Mouse (Mus musculus) urinary bladder, adult 18-20 months (tissue): ENCODE data around the gene Myo18b.

Source experiments
- DNase-seq, 2 experiments: peaks; one replicate each; pipeline ENCODE4 v3.0.0; 2022; ENCODE audit warnings: low spot score in 2 of 2, mixed read lengths in 2 of 2

Myo18b gene

DNA sequence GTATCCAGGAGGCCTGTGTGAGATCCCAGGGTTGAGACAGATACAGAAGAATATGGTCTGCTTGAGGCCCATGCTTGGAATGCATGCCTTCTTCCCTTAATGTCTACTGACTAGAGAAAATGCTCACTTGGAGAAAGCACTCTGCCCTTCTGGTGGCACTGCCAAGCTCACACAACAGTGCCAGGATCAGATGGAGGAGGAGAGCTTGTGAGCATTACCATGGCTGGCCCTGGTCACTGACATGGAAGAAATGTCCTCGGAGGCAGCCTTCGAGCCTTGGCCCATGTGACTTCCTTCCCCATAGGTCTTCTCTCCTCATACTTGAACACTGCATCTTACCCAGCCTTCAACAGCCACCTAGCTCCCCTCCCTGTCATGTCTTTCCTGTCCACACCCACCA, 216.9 kb downstream of the Myo18b start:
- DNase-seq, result no peak

DNA sequence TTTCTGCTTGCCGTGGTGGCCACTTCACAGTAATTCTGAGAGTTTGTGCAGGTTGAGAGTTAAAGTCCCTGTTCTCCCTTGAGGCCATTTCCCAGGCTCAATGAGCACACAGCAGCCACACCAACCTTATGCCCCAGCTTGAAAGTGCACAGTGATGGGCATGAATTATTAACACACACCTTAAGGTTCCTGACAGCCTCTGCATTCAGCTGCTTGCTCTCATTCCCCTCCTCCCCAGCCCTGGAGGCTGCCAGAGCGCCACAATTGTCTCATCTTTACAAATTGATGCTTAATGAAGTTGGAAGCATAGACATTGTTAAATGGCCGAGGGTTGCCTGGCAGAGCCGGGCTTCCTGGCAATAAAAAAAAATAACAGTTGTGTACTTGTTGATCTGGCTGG, 218.0 kb downstream of the Myo18b start:
- DNase-seq, result no peak

DNA sequence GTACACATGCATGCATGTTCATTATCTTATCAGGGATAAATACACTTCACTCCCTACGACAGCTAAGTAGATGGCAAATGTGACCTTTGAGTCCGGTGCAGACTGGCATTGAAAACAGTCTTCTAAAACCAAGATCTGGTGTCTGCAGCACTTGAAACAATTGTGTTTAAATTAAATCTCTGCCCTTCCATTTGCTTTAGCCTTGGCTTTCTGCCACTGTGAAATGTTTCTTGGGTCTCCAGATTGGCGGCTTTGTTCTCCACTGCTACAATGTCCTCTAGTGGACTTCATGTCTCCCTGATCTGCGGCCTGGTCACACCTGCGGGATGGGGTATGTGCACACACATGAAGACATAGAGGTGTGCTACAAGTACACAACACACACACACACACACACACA, 221.4 kb downstream of the Myo18b start:
- DNase-seq, result no peak

DNA sequence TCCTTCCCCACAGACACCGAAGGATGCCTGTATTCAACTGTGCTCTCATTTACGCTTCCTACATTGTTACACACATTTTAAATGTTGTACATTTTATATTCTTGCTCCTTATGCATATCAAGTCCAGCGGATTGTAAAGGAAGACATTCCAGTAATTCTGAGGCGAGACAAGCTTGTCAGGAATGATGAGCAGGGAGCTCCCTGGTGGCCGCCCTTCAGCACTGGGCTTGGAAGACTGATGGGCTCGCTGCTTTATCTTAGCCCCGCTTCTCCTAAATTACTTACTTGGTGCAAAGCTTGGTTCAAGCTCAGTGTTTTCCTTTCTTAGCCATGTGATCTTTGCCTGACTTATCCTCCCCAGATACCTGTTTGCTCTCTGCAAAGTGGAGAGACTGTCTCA, 223.7 kb downstream of the Myo18b start:
- DNase-seq, result no peak

DNA sequence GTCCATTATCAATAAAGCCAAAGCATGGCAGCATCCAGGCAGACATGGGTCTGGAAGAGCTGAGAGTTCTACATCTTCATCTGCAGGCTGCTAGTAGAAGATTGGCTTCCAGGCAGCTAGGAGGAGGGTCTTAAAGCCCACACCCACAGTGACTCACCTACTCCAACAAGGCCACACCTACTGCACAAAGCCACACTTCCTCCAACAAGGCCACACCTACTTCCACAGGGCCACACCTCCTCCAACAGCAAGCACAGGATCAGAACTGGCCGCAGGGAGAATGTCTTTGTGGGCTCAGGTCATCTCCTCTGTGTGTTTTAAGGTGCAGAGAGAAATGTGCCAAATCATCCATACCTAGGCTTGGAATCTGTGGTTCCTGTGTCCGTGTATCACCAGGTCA, 224.2 kb downstream of the Myo18b start:
- DNase-seq, result no peak

DNA sequence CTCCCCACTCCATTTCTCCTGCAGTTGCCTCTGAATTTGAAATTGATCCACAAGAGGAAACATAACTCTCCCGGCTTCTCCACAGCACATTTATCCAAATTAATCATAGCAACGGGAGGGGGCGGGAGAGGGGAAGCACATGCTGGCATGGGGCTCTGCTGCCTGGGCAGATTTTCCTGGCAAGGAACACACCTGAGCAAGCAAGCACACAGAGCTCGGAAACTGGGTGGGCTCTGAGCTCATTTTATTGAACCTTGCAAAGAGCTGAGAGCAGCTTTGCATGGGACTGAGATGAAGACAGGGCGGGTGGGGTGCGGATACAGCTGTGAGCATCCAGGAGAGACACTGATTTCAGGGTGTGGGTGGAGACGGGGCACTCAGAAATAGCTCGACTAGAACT, 229.0 kb downstream of the Myo18b start:
- DNase-seq, result no peak

DNA sequence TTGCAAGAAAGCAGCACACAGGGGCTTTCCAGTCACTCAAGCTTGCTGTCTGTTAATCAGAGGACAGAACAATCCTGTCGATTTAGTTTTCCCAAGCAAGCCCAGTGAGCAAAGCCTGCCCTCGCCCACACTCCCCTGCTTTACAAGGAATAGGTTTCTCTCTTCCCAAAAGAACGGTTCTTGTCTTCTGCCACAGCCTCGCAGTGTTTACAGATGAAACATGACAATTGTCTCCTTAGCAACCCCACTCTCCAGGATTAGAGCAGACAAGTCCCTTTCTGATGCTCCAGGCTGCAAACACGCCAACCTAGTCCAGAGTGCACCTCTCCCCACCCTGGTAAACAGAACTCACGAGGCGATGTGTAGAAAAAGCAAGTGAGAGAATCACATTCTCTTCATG, 230.5 kb downstream of the Myo18b start:
- no peak for DNase-seq

DNA sequence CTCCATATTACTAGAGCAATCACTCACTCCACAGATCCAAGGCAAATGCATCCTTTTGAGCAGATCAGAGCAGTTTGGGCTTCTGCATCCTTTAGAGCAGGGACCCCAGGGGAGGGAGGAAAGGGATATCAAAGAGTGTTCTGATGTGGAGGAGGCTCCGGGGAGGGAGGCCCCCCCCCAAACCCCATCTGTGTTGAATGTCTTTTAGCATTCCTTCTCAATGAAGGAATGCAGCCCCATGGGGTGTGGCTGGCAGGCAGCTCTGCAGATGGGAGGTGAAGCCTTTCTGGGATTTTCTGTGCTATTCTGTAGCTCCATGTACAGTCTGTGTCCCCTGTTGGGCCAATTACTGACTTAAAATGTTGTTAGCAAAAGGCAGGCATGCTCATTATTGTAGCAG, 232.5 kb downstream of the Myo18b start:
- DNase-seq, result no peak

DNA sequence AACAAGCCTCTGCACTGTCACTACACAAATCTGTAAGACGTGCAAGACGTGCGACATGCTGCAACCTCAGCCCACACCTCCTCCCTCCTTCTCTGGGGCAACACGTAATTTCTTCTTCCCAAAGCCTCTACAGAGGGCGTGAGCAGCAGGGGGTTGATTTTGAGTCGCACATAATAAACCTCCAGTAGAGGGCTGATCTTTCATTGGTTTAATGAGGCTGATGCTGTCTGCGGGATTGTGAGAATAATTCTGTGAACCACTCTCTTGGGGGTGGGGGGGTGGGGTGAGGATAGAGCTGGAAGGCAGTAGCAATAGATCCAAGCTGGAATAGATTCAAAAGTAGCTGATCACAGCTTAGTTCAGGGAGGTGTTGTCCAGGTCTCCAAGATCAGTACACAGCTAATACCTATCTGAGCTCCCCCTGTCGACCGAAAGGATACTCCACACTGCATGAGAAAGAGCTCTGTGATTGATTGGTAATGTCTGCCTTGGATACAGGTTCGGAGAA, 235.2 kb downstream of the Myo18b start:
- DNase-seq, result no peak

DNA sequence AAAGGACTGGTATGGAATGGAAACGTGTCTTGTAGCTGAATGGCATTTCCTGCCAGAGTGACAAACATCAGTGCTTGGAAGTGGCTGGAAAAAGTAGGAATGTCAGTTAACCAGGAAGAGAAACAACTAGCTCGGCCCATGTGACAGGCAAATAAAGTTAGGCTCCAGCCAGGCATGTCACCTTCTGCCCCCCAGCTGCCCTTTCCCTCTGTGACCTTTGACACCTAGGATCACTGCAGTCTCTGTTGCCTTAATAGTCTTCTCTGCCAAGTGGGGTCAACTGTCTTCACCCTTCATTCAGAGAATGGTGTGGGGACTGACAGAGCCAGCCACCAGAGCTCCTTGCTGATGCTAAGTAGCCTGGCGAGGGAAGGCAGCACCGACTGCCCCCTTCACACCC, 236.9 kb downstream of the Myo18b start:
- no peak for DNase-seq

DNA sequence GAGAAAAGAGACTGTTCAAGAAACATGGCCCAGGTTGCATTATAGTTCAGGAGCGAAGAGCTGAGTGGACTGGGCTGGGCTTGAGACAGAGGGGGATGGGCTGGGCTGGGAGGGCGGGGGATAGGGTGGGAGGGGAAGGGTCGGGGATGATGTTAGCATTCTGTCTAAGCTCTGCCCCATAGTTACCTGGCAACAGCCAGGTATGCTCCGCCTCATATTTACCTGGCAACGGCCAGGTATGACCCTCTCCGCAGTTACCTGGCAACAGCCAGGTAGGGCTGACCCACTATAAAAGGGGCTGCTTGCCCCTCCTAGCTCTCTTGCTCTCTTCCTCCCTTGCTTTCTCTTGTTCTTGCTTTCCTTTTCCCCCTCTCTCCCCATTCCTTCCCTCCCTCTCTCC, 239.4 kb downstream of the Myo18b start:
- DNase-seq, result no peak

DNA sequence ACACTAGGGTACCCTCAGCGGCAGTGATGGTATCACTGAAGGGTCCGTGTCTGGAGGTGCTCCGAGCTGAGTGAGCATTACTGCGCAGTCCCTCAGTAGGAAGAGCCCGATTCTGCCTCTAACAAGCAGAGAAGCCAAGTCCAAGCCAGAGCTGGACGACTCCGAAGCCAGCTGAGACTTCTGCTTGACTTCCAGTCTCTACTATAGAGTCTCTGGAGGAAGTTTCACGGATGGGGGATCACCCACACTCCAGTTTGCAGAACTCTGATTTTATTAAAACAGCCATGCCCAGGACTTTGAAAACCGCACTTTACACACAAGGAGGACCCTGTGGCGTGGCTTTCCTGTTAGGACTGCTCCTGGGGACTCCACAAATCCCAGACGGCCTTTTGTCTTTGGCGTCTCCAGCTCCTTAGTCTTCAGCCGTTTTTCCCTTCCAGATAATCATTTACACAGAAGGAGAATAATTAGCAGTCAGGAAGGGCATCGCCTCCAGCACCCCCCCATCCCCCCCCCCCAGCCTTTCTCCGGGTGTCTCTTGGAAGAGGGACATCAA, 240.1 kb downstream of the Myo18b start:
- no peak for DNase-seq

DNA sequence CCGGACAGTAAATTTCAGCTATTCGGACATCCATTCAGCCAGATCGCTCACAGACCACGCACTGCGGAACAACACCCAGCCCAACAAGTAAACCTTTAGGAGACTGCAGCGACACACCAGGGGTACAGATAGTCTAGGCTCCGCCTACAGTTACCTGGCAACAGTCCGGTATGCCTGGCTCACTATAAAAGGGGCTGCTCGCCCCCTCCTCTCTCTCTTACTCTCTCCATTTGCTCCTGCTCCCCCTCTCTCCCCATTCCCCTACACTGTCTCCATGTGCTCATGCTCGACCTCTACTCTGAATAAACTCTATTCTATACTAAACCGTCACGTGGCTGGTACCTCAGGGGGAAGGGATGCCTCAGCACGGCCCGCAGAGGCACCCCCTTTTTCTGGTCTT, 240.6 kb downstream of the Myo18b start:
- no peak for DNase-seq

DNA sequence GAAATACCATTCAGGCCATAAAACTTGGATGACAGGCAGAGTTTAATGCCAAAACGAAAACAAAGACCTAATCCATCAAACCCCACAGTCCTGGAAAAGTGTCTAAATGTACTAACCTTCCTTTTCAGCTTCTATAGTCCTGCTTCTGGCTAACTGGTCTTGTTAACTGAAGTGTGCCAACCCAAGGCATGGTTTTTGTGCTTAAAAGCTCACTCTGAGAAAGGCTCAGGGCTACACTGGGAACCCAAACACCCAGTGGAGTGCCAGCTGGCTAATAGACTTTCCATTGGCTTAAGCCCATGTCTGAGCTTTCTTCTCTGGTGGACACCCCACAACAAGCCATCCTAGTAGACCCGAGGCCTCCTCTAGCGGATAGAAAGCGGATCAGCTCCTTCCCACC, 244.1 kb downstream of the Myo18b start:
- no peak for DNase-seq

DNA sequence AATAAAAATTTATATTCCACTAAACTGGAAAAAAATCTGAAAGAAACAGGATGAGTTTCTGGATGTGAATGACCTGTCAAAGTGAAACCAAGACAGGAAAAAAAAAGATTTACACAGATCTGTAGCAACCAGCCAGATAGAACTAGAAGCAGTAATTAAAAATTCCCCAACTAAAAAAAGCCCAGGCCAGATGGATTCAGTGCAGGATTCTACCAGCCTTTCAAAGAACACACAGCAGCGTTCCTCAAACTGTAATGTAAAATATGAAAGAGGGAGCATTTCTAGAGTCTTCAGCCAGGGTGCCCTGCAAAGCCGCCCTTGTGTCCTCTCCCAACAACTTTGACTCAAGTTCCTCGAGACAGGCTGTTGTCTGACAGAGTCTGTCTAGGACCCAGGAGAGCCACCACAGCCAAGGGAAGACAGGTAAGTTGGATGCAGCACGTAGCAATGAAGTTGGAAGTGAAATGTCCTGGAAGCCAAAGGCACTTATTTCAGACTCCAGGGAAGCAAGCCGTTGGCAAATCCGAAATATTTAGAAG, 246.9 kb downstream of the Myo18b start:
- no peak for DNase-seq

DNA sequence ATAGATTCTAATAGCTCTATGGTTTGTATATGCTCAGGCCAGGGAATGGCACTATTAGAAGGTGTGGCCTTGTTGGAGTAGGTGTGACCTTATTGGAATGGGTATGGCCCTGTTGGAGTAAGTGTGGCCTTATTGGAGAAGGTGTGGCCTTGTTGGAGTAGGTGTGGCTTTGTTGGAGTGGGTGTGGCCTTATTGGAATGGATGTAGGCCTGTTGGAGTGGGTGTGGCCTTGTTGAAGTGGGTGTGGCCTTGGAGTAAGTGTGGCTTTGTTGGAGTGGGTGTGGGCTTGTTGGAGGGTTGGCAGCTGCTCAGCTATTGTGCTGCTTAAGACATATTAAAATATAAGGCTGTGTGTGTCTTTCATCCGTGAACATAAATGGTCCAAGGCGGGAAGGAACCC, 249.3 kb downstream of the Myo18b start:
- DNase-seq, result no peak

DNA sequence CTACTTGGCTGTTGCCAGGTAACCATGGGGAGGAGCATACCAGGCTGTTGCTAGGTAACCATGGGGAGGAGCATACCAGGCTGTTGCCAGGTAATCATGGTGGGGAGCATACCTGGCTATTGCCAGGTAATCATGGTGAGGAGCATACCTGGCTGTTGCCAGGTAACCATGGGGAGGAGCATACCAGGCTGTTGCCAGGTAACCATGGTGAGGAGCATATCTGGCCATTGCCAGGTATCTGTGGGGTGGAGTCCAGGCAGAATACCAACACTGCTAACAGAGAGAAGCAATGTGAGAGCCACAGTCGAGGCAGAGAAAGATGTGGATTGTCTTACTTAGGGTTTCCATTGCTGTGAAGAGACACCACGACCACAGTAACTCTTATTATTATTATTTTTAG, 250.6 kb downstream of the Myo18b start:
- no peak for DNase-seq

DNA sequence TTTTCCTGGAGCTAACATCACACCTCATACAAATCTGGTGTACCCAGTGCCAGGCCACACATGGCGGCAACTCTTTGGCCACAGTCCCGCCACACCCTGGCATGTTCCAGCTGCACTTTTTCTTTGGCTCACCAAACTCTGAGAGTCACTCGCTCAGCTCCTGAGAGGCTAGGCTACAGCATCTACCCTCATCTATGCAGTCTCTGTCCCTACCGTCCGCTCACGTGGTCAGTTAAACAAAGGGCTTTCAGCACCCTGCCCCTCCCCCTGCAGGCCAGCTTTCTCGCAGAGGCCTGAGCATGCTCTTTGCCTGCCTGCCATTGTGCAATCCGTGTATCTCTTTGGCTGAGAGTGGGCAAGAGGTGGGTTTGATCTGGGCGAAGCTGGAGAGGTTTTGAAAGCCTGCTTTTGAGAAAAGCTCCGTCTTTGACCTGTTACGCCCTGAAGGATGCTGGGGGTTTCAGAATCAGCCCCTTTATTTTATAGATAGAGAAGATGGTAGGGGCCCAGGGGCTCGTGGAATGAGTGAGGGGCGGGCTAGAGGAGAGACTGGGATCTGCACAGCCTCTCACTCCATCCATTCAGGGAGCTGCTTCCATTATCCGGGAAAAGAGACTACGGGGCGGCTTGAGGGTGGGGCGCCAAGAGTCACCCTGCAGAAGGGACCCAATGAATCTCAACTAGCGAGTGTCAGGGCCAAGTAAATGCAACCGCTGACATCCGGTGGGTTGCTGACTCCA, 252.5 kb downstream of the Myo18b start:
- DNase-seq, result no peak

DNA sequence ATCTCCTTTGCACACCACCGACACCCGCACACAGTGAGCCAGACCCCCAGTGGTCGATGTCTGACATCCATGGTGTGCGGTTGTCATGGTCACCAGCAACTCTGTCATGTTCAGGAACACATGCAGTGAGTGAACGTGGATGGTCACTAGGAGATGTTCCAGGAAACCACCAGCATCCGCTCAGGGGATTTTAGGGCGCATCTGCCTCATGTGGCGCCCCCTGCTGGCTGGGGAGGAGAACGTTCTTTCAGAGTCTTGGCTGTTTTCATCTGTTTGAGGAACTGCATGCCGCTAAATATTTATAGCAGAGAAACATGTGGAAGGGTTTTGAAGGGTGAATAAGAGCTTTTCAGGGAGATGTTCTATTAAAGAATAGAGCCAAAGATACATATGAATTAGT, 253.4 kb downstream of the Myo18b start:
- no peak for DNase-seq

DNA sequence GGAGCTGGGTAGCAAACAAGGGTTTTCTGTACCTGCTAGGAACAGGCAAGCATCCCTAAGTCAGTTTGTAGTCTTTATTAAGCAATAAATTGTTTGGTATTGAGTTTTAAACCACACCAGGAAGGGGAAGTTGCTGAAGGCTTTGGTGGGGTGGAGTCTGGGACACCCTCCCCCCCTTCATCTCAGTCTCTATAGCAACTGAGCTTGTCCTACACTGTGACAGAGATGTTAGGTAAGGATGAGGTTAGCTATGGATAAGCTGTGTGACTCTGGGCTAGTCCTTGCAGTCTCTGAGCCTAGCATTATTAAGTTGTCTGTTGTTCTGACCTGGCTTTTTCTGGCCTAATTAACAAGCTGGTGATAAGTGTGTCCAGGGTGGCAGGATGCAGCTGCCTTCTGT, 254.4 kb downstream of the Myo18b start:
- DNase-seq, result no peak

DNA sequence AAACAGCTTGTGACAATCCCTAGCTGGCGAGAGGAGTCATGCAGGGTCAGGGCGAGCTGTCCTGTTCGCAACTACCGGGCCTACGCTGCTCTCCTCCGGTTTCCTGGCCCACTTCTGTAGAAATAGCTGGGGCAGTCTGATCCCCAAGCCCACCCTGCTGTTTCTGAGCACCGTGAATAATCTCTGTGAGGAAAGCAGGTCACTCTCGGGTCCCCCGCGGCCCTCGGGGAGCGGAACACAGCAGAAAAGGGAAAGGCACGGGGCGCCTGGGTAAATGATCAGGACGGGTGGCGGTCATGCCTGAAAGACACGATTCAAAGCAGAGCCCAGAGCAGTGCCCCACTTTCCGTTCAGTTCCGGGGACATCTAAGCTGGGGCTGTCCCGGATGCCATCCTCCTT, 255.0 kb downstream of the Myo18b start:
- no peak for DNase-seq

DNA sequence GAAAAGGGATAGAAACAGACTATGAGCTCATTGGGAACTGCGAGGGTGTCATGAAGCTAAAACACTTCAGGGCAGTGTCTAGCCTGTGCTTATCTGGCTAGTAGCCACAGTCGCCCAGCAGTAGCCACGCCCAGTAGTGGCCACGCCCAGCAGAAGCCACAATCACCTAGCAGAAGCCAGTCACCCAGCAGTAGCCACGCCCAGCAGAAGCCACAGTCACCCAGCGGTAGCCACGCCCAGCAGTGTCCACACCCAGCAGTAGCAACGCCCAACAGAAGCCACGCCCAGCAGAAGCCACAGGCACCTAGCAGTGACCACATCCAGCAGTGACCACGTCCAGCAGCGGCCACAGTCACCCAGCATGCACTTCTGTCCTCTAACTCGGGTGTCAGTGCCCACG, 255.5 kb downstream of the Myo18b start:
- DNase-seq, result no peak
